Mouse (Mus musculus) ovary, postnatal 36 days (tissue): ENCODE measurements at regions not wholly inside any gene's neighbourhood (a gene's known extent, or its start where the extent isn't known, plus 50 kb on each side); places are given as distances from the start of the nearest gene placed in this dataset.

ENCODE experiments used
- DNase-seq: peaks from one replicate; pipeline ENCODE4 v3.0.0; 2022; ENCODE audit warnings: low spot score, mixed read lengths

DNA sequence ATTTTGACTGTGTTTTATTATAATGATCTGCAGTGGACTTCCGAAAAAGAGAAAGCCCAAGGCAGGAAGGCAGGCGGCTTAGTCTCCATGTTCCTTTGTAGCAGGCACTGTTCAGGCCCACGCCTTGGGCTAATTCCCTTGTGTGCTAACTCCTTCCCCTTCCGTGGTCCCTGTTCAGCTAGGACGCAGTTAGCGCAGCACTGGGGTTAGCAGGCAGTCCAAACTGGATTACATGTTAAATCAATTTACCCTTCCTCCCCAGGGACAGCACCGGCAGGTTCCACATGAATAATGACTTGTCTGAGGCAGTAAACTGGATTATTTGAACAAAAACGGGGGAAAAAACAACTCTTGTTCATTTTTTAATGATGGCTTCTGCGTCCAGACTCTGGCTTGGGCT lies 453.4 kb upstream of the Tbx3 start:
- DNase-seq = no peak

- no peak for DNase-seq
Observed at GRCm38 (mm10) chr5:119228691-119229090, 441.8 kb upstream of the Tbx3 start.

- no peak for DNase-seq
Observed at GRCm38 (mm10) chr5:119232941-119233340, 437.5 kb upstream of the Tbx3 start.

- DNase-seq = no peak
Observed at GRCm38 (mm10) chr5:119235884-119236283, 434.6 kb upstream of the Tbx3 start.

GRCm38 (mm10) chr5:119246824-119247223 lies 423.6 kb upstream of the Tbx3 start:
- no peak for DNase-seq

- no peak for DNase-seq
Observed at GRCm38 (mm10) chr5:119248626-119249025, 421.8 kb upstream of the Tbx3 start.

- DNase-seq = no peak
Observed at GRCm38 (mm10) chr5:119249124-119249718, 421.2 kb upstream of the Tbx3 start.

GRCm38 (mm10) chr5:119251311-119252047 lies 419.0 kb upstream of the Tbx3 start:
- no peak for DNase-seq

DNA sequence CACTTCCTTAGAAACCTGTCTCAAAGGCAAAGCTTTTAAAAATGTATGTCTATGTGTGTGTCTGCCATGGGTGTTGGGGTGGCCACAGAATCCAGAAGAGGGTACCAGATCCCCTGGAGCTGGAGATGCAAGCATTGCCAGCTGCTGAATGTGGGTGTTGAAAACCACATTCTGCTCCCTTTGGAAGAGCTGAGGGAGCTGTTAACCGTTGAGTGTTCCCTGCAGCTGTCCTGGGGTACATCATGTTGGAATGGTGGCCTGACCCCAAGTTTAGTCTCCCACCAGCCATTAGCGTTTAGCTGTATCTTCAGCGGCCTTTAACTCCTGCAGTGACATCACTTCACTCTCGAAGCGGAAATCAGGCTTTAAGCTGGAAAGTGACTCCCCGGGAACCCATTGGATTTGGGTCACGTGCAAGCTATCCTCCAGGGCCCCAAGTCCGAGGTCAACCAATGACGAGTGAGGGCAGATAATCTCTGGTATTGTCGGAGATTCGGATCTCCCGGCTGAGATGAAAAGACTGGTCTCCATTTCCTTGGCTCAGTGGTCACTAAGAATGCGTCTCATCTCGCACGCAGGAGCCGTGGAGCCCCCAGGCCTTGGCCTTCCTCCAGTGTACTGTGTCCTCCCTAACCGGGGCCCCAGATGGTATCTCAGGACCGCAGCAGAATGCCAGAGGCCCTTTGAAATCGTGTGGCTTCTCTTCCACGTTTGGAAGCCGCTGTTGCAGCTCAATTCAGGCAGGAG lies 412.9 kb upstream of the Tbx3 start:
- no peak for DNase-seq

DNA sequence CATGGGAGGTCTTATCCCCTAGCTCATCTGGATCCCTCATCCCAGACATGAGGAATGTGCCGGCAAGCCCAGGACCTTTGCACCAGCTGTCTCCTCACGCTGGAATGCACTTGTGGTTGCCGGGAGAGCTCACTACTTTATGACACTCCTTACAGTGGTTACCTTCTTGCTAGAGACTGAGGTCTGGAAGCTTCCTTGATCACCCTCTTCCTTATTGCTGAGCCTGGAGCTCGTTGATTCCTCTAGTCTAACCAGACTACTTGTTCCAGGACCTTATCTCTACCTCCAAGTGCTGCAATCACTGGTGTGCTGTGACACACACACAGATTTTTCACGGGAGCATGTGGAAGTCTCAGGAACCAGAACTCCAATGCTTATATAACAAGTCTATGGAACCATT lies 411.6 kb upstream of the Tbx3 start:
- DNase-seq = no peak

- no peak for DNase-seq
Observed at GRCm38 (mm10) chr5:119265149-119265890, 405.1 kb upstream of the Tbx3 start.

DNA sequence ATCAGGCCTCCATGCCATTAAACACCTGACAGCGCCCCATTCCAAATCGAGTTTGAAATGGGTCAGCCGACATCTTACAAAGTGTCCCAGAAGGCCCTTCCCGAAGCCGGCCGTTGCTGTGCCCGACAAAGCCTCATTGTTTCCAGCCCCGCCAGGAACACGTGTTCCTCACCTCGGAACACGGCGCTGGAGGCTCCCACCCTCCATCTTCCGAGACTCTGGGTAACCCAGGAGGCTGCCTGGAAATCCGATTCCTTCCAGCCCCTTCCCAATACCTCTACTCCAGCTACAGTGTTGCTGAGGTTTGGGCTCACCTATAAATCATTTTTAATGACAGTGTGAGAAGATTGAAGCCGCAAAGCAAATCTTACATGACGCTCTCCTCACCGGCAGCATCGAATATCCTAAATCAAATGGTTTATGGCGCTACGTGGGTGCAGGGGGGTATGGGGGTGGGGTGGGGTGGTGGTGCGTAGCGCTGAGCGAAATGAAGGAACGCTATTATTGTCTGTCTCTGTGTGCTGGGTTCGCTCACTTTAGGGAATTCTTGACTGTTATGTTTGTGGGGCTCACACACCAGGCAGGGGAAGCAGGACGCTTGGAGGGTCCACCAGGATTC lies 399.1 kb upstream of the Tbx3 start:
- DNase-seq = no peak

DNA sequence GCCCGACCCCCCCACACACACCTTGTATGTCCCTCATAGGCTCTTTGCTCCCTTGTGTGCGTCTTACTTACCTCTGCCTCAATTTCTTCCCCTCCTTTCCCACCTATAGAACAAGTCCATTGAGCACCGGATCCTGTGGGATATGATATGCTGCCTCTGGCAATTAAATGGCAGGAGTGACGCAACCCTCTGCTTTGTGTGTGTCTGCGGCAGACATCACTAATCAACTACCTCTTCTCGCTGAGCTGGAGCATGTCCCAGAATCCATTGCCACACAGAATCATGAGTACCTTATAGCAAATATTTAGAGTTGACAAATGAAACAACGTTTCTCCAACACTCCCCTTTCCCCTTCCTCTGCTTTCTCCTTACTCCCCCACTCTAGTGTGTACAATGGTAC lies 397.3 kb upstream of the Tbx3 start:
- no peak for DNase-seq

DNA sequence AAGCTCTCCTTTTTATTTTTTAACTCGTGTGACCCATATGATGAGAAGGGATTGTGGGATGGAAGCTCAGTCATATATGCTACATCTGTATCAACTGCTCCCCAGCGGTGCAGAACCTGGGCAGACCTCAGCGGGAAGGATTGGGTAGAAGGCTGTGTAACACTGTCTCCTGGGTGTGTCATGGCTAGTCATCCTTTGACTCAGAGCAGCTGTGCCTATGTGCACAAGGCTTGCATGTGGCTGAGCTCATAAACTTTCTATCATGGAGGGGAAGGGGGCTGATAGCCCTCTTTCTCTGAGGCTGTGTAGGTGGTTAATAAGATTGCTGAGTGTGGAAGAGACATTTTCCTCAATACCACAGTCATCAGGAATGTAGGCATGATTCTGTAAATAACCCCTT lies 396.9 kb upstream of the Tbx3 start:
- no peak for DNase-seq

DNA sequence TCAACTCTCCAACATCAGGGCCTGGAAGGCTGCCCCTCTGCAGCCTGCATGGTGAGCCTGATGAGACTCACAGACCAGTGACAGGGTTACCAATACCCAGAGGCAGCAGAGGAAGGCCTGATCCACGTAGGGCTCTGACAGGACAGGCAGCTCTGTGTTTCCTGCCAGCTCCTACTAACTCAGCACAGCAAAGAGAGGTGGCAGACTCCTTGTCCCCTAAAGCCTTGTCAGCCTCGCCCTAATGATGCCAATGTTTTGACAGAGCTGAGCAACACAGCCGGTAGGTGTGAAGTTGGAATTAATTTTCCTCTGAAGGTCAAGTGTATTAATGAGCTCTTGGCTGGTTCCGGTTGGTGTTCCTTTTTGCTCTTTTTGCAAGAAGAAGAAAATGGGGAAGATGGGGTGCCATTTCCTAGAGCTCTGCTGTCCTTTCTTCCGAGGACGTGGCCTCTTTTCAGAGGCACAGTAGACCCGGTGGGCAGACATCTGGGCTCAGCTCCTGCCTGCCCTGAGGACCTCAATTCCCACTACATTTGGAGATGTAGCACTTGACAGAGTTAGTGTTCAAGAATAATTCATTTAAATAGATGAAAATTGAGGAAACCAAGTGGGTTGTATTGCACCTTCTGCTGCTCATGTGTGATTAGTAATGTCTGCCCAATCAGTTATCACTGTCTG lies 395.5 kb upstream of the Tbx3 start:
- DNase-seq = no peak

DNA sequence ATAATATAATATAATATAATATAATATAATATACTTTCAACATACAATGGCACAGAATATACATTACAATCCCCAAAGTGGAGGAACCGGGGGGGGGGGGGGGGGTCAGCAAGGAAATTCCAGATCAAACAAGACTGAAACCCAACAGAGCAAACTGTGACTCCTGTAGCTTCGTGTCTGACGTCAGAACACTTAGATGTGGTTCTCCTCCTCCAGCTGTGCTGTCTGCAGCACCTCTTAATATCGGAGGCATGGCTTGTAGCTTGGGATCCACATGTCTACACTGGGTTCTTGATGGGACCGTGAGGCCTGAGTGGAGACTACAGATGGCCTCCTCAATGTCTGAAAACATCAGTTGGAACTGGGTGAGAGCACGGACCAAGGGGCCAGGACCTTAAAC lies 390.3 kb upstream of the Tbx3 start:
- no peak for DNase-seq

GRCm38 (mm10) chr5:119289808-119290207 lies 380.7 kb upstream of the Tbx3 start:
- DNase-seq = no peak

- DNase-seq = no peak
Observed at GRCm38 (mm10) chr5:119292323-119292722, 378.1 kb upstream of the Tbx3 start.

DNA sequence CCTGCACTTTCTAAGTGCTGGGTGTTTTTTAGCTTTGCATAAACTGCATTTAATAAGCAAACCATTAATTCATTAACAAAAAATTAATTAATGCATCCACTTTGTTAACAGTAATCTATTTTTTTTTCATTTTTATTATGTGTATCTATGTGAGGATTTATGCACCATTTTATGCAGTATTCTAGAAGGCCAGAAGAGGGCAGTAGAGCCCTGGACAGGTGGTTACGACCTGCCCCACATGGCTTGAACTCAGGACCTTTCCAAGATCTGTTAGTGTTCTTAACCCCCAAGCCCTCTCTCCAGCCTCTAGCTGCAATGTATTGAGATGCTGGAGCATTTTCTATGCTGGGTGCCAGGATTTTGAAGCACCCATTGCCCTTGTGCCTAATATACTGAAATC lies 377.6 kb upstream of the Tbx3 start:
- DNase-seq = no peak

- DNase-seq = no peak
Observed at GRCm38 (mm10) chr5:119299311-119299710, 371.2 kb upstream of the Tbx3 start.

DNA sequence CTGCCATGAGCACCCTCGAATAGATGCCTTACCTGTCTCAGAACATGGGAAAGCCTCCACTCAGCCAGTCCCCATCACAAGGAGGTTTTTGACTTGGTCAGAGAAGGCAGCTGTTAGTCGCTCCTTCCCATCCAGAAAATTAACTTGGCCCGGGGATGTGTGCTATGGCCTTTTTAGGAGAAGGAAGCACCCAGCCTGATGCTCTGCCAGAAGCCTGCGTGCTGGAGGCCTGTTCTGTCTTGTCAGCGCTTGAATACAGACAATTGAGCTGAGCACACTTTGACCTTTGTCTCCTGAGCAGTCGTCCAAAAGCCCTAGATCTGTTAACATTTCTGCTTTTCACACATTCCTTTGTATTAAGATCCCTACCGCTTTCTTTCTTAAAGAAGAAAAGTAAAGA lies 370.4 kb upstream of the Tbx3 start:
- no peak for DNase-seq

- DNase-seq = no peak
Observed at GRCm38 (mm10) chr5:119301539-119301938, 368.9 kb upstream of the Tbx3 start.
